Mouse (Mus musculus): ENCODE measurements around the gene Fam81b.

GRCm38 (mm10) chr13:76305241-76305640 is 369 bp upstream of the Fam81b start:
- TF ChIP-seq CTCF (IDR thresholded peaks at IDR 0.05; ENCODE audit: extremely low read depth, insufficient read length, insufficient replicate concordance, low read depth, low read length) (no peak), POLR2A (IDR thresholded peaks at IDR 0.05; ENCODE audit: low read depth, low read length) (no peak)

All from small intestine, adult 2 months (tissue).